Mouse (Mus musculus) bone marrow macrophage, adult 2 months (primary cell): ENCODE data around the gene Jpt2.

ENCODE experiments used
- CTCF ChIP-seq: IDR thresholded peaks from 2 replicates; pipeline ENCODE4 v1.5.1; 2012; ENCODE audit warnings: low read depth, mild to moderate bottlenecking, low read length, moderate library complexity
- POLR2A ChIP-seq: IDR thresholded peaks from 2 replicates; pipeline ENCODE4 v1.6.1; 2012; ENCODE audit warnings: mild to moderate bottlenecking, low read depth, low read length, borderline replicate concordance

- TF ChIP-seq POLR2A (no peak), CTCF (no peak)
Measured at GRCm38 (mm10) chr17:24902124-24902523, 58.4 kb downstream of the Jpt2 start.
